Mouse (Mus musculus): ENCODE results near the gene Jag2.

Jag2 gene

GRCm38 (mm10) chr12:112898351-112898750, 31.2 kb downstream of the Jag2 start:
- DNase-seq = no peak

- no peak for DNase-seq
Measured at GRCm38 (mm10) chr12:112897522-112898212, 31.9 kb downstream of the Jag2 start.

GRCm38 (mm10) chr12:112894969-112895368, 34.6 kb downstream of the Jag2 start:
- DNase-seq = peak; percentile 73

- DNase-seq = no peak
Measured at GRCm38 (mm10) chr12:112894303-112894884, 35.2 kb downstream of the Jag2 start.

- DNase-seq = no peak
Measured at GRCm38 (mm10) chr12:112885465-112885864, 44.1 kb downstream of the Jag2 start.

- DNase-seq = no peak
Measured at GRCm38 (mm10) chr12:112881301-112881815, 48.2 kb downstream of the Jag2 start.

GRCm38 (mm10) chr12:112880661-112881060, 48.9 kb downstream of the Jag2 start:
- DNase-seq = peak; percentile 1

- DNase-seq = peak; percentile 14
Measured at GRCm38 (mm10) chr12:112879731-112880130, 49.8 kb downstream of the Jag2 start.

GRCm38 (mm10) chr12:112877607-112878020, 52.0 kb downstream of the Jag2 start:
- no peak for DNase-seq

GRCm38 (mm10) chr12:112877073-112877576, 52.5 kb downstream of the Jag2 start:
- peak; percentile 1 for DNase-seq

GRCm38 (mm10) chr12:112876332-112877072, 53.1 kb downstream of the Jag2 start:
- DNase-seq = no peak

- peak; percentile 86 for DNase-seq
Measured at GRCm38 (mm10) chr12:112875225-112876013, 54.2 kb downstream of the Jag2 start.

GRCm38 (mm10) chr12:112874199-112874598, 55.4 kb downstream of the Jag2 start:
- DNase-seq = no peak

- no peak for DNase-seq
Measured at GRCm38 (mm10) chr12:112873452-112874190, 56.0 kb downstream of the Jag2 start.

GRCm38 (mm10) chr12:112872991-112873390, 56.6 kb downstream of the Jag2 start:
- no peak for DNase-seq

- DNase-seq = no peak
Measured at GRCm38 (mm10) chr12:112871272-112871671, 58.3 kb downstream of the Jag2 start.

- DNase-seq = no peak
Measured at GRCm38 (mm10) chr12:112870775-112871174, 58.8 kb downstream of the Jag2 start.

- no peak for DNase-seq
Measured at GRCm38 (mm10) chr12:112869783-112870204, 59.8 kb downstream of the Jag2 start.

- no peak for DNase-seq
Measured at GRCm38 (mm10) chr12:112868178-112869087, 61.1 kb downstream of the Jag2 start, which contains the start of gene Gpr132. Gpr132 (minus strand) TSS chr12:112868228.

- no peak for DNase-seq
Measured at GRCm38 (mm10) chr12:112867106-112867674, 62.4 kb downstream of the Jag2 start.
